Mouse (Mus musculus) 3134 (cell line): Measurements from ENCODE around the gene Zfand3.

ENCODE experiments used
- DNase-seq: peaks from one replicate; pipeline ENCODE4 v3.0.0-alpha.2; 2011; ENCODE audit warnings: low spot score; ENCODE audit not compliant: insufficient read length; ENCODE audit errors: extremely low read depth

Gene Zfand3

DNA sequence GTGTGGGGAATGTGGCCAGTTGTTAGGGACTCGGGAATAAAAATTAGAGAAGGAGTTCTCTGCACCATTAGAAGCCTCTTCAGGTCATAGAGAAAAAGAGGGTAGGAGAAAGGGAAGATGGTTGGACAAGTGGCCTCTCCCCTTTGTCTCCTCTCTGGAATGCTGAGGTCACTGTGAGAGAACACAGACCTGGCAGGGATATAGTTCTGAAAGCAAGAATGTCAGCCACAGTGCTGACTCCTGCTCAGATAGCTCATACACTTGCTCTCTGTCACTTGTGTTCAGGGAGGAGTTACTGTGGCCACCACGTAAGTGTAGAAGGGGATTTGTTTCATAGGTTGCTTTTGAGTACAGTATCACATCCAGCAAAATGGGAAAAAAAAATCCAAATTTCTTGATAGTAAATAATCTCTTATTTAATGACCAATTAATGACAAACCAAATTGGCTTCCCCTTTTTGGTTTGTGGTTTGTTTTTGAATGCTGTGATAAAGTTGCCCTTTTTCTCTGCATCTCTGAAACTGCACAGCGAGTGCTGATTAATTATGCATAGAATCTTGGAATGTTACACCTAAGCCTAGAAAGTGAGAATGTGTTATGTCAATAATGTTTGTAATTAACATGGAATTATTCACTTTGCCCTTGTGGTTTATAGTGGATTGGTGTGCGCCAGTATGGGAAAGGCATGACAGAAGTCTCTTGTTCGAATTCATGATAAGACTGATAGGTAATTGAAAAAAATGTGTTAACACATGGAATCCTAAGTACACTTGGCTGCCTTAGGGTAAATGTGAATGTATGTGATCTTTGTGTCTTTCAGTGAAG is 47.2 kb downstream of the Zfand3 start:
- DNase-seq, result no peak

DNA sequence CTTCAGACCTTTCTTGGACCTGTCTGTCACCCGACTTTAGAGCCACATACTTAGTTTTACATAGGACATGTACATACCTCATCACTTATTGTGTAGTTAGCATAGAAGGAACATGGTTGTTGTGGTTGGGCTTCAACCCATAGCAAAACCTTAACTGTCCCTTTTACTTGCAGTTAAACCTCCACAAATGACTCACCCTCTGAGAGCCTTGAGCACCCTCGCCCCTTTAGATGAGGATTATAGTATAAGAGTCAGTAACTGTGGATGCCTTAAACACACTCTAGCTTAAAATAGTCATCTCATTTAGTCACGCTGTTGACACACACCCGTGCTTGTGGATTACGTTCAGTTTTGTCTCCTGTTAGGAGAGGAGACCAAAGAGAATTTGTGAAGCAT is 47.8 kb downstream of the Zfand3 start:
- peak; percentile 26 for DNase-seq

DNA sequence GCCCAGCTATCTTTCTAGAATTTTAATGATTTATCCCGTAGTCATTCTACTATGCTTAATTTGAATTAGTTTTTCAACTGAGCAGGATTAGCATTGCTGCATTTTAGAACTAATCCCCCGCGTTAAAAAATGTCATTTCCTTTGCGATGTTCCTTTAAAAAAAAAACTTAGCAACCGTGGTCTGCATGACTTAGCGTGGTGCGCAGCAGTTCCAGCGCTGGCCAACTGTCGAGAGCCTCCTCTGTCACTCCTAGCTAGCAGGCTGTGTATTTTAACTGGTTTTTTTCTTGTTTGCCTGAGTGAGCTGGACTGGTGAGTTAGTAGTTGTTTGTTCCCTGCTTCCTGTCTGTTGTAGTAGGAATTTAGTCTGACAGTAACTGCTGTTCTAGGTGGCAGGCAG is 48.9 kb downstream of the Zfand3 start:
- DNase-seq, result no peak

DNA sequence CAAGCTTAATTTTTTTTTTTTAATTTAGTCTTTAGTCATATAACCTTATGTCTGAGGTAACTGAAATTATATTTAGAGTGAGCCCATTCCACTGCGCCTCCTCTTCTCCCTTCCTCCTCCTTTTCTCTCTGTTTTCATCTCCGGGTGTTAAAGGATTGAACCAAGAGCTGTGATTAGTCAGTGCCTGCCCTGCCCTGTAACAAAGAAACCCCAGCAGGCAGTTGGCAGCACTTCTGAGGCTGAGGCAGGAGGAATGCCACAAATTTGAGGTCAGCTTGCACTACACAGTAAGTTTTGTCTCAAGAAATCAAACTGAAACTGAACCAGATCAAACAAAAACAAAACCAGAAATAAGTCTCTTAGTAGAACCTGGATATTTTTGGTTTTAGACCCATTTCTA is 49.3 kb downstream of the Zfand3 start:
- DNase-seq, result peak; percentile 53

DNA sequence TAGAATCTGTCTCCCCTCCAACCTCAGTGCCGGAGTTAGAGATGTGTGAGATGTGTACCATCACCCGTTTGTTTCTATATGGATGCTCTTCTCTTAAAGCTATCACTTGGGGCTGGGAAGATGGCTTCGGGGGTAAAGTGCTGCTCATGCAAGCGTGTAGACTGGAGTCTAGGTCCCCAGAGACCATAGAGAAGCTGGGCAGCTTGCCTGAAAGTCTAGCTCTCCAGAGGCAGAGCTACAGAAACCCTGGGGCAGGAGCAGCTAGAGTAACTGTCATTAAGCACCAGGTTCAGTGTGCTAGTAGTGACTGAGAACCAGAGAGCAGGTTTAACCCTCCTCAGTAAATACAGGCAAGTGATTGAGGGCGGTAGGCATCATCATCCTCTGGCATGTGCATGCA is 51.7 kb downstream of the Zfand3 start:
- no peak for DNase-seq

DNA sequence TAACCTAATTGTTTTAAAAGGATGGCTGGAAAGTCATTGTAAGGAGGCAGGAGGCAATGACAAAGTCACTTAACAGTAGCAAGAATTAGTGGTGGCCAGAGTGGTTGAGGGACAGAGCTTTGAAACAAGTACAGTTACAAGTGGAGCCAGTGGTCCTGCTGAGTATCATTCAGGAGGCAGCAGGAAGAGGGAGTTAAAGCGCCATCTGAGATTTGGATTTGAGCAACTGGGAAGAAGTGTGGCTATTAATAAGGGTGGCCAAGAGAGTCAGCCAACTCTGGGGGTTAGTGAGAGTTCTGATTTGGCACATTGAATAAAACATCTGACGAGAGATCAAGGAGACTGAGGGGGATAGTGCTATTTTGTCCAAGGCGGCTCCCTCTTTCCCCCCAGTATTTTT is 54.1 kb downstream of the Zfand3 start:
- no peak for DNase-seq

DNA sequence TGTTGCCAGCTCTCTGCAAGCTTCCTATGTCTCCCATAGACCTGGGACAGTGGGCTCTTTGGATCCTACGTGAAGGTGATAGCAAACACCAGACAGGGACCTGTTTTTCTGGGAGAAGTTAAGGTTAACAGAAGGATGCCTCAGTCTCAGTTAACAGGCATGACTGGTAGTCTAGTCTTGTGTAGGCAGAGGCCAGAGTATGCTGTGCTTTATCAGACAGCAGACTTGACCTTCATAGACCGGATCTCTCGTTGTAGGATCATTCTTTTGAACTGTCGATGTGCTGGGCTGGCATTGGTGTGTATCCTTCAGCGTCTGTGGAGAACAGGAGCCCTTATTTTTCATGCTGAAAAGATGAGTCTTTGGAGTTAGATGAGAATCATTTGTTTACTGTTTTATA is 54.5 kb downstream of the Zfand3 start:
- DNase-seq, result no peak

DNA sequence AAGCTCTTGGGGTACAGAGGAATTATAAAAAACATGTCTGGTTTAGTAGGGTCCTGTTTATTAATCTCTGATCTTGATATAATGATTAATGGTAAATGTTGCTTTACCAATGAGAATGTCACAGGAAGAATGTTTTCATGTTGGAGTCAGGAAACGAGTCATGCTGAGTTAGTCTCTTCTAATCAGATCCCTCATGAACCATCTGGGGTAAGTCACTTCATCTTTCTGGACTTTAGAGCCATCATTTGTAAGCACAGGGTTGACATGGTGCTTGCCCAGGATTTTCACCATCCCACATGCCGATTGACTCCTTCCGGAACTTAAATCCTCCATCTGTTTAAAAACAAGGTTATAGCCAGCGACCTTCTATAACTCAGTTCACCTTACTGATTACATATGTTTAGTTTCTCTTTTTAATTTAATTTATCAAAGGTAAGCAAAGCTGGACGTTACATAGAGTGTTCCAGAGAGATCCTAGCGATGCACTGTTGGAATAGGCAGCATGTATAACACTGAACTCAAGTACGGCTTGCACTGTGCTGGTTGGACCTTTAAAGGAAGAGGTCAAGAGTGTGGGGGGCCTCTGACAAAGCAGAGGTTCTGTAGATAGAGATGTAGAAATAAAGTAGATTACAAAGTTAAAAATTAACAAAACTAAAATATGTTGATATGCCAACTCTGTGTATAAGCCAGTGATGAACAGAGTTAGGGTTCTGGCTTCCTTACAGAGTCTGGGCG is 56.7 kb downstream of the Zfand3 start:
- DNase-seq, result no peak

DNA sequence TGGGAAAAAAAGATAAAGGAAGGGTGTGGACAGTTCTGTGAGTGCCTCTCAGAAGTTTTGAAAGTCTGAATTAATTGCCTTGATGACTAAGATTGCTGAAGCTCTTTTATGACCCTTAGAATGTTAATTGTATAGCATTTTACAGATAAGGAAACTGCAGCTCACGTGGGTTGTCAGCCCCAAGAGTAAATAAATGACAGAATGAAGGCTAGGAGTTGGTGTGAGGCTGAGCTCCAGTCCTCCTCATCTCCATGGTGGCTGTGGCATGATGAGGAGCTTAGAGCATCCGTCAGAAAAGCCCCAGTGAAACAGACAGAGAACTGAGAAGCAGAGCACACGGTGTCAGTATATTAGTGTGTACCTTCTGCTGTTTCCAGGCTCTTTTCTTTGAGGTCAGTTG is 59.3 kb downstream of the Zfand3 start:
- no peak for DNase-seq

DNA sequence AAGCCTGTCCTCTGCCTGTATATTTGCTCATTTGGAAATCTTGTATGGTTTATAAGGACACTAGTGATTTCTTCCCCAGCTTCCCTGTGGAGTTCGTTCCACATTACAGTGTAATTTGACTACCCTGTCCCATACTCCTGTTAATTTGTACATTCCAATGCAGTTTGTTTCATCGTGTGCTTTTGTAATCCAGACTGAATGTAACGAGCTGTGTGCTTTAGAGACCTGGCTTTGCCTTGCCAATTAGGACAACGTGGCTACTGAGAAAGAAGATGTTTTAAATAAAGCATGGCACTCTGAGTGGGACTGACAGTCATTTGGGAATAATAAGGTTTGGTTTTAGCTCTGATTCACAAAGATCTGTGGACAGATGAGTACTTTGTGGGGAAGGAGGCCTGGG is 60.2 kb downstream of the Zfand3 start:
- DNase-seq, result no peak

DNA sequence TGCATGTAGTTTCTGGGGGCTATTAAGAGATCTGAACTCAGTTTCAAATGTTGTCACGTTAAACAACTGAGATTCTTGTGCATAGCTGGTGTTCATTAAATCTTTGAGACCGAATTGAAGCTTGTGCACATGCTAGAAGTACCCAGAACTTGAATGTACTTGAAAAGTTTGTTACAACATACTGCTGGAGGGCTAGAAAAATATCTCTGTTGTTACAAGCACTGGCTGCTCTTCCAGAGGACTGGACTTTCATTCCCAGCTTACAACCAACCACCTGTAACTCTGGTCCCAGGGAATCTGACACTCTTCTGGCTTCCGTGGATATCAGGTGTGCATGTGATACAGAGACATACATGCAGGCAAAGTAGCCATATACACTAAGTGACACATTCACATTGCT is 65.2 kb downstream of the Zfand3 start:
- DNase-seq, result no peak

DNA sequence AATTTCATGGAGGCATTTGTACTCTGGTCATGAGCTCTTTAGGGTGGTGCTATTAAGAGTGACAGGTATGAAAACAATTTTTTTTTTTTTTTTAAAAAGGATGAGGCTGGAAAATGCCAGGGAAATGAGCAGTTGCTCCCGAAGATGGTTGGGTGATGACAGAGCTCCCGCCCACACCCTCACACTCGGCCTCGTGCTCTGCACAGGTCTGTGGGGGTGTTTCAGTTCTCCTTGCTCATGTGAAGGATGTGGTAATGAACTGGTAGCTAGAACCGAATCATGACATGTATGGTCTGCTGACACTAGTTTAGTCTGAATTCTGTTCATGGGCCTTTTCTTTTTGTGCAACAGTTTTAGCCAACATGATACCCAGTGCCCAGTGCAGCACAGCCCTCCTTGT is 66.1 kb downstream of the Zfand3 start:
- DNase-seq, result no peak

DNA sequence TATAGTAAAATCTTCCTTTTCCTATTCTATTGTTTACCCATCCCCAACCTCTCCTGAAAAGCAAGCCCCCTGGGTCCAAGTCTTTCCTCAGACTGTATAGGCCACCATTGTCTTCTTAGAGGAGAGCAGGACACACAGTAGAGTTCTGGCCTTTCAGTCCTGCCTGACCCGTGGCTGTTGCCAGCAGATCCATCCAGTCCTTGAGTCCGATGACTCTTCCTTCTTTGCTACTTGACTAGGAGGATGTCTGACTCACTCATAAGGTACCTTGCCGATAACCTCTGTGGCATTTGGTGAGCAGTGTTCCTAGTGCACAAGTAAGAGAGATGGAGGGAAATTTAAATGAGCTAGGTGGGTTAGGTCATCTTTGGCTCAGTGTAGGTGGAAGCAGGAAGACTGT is 68.1 kb downstream of the Zfand3 start:
- DNase-seq, result no peak

DNA sequence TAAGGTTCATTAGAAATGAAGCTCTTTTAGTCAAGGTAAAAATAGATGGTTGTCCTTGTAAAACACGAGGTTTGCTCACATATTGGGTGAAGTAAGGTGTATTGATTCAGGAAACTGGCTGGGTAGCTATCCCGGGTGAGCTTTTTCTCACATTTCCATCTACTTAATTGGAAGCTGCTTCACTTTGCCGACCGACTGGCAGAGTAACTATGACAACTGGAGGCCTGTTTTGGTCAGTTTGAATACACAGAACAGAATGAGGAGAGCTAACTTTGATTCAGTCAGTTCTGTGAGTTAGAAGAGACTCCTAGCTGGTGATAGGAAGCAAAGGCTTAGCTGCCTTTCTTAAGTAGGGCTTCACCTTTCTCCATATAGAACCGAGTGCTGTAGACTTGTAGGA is 71.4 kb downstream of the Zfand3 start:
- no peak for DNase-seq

DNA sequence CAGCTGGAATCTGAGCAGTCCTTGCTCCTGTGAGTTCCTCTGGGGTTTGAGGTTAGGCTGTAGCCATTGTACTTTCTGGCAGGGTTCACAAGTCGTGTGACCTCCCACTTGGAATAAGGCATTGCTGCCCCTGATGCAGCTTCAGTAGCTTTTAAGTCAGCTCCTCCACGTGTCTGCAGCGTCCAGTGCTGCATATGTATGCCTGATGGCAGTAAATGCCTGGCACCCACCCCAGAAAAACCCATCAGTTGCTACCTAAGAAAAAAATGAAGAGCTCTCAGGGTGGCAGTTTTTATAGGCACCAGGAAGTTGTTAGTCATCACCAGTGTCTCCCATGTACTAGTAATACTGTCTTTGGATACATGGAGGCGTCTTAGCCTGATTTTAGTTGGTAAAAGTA is 79.5 kb downstream of the Zfand3 start:
- DNase-seq, result peak; percentile 60

DNA sequence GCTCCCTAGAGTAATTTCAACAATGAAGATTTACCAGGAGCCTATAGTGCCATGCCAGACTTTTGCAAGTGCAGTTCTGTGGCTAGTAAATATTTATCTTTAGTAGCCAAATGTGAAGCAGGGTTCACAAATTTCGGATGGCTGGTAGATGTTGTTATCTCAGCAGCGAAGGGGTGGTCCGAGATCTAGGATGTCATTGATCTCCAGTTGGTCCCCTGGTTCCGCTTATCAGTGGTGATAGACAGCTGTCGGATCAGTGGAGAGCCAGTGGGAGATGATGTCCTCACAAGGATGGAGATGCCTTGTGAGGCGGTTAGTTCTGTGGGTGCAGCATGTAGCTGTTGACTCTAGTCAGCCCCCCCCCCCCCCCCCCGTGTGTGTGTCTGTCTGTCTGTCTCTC is 82.2 kb downstream of the Zfand3 start:
- DNase-seq, result no peak

DNA sequence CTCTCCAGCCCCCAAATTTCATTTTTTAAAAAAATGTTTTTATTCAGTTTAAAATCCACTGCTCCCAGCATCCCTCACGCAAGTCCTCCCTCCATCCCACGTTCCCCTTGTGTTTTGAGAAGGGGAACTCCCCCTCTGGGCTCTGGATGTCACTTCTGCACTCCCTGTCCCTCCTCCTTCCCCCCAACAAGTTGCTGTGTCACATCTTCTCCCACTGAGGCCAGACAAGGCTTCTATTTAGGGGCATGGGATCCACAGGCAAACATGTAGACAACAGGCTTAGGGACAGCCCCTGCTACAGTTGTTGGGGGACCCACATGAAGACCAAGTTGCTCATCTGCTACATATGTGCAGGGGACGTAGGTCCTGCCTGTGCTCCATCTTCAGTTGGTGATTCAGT is 83.9 kb downstream of the Zfand3 start:
- DNase-seq, result no peak

DNA sequence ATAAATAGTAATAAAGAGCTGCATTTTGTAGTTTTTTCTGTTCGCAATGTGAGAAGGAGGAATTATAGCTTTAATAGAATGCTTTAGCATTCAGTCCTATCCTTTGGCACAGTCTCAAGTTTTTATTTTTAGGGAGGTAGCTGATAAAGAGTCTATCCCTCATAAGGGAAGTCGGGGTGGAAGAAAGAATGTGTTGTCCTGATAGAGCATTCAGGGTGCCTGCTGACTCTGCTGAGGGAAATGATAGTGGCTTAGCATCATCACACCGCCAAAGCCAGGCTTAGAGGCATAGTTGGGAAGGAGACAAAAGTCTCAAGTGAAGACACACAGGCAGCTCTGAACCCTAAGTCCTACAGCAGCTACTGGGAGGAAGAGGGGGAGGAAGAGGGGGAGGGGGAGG is 85.9 kb downstream of the Zfand3 start:
- no peak for DNase-seq

DNA sequence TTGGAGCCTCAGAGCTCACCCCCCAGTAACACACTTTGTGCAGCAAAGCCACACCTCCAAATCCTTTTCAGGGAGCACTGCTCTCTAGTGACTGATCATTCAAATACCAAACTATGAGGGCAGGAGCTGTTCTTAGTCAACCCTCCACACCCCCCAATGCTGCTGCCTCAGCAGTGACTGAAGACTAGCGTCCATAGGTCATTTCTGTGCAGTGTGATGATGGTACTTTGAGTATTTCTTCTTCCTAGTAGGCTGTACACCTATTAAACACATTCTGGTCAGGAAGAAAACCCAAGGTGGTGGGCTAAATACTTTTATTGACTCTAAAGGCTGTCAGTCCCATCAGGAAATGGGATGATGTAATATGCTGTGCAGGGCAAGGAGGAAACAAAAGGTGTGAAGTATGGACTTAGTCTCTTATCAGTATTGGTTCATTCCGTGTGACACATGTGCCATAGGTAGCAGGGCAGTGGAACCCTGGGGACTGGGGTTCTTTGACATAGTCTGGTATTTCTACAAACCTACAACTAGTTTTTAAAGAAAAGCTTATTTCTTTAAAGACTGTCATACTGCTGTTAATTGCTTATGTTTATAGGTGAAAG is 88.7 kb downstream of the Zfand3 start:
- no peak for DNase-seq

DNA sequence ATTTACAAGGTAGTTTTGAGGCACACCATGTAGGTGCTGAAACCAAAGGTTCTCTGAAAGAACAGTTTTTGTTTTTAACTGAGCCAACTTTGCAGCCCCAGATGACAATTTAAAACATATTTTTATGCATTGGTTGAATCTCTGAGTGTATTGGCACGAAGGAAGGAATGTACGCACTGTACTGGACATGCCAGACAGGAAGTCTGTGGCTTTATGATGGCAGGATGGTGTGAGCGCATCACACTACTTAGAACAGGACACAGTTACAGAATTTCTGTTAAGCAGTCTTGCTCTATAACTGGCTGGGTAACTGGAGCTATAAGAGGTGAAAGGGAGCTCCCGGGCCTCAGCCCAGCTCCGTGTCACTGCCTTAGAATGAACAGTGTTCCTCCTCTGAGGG is 92.6 kb downstream of the Zfand3 start:
- DNase-seq, result peak; percentile 39

DNA sequence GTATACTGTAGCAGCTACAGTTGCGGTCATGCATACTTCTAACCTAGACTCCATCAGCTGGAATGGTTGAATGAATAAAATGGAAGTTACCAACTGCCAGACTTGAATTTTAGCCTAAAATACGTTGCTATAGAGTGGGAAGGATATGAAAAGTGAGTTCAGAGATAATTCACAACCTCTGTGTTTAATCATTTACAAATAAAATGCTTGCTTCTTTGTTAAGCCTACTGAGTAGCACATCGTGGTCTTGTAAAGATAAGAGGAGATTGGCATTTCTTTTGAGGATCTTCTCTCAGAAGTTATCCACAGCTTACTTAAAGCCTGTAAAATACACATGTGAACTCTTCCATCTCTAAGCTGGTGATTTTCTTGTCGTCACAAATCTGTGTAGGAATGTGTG is 93.1 kb downstream of the Zfand3 start:
- no peak for DNase-seq

DNA sequence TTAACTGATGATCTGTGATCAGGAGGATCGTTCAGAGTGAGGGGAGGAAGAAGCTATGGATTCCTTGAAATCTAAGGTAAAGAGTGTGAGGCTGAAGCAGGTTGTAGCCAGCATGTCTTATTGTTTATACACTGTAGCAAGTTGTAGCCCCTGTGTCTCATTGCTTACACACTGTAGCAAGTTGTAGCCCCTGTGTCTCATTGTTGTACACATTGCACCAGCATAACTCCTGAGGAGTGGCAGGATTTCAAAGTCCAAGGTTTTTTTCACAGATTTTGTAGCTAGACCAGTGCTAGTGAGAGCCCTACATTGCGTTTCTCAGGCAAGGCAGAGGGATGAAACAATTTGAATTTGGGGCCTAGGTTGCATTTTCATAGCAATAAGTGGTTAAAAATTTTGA is 95.1 kb downstream of the Zfand3 start:
- DNase-seq, result no peak
